Mouse (Mus musculus) adrenal gland, postnatal 0 days (tissue): ENCODE data around the gene Selenbp2. TPM values are rescaled to one million over a fixed set of nuclear protein-coding genes. Genes with fewer than 3 reads are reported as not detected.

Source experiments
- polyA plus RNA-seq: library from polyadenylated mRNA; unstranded; fragments of >200 nt; fragmentation: Nextera tagmentation; extraction: Ambion mirVana; gene quantifications from 2 replicates; pipeline ENCODE4 v1.2.1, GENCODE M21; 2015

Selenbp2 gene
- 0.58 and 1.4 TPM in 2 replicates for polyA plus RNA-seq

GRCm38 (mm10) chr3:94693329-94693825, at the start of gene Selenbp2:
Gene Selenbp2 (plus strand): TSS chr3:94693556.

GRCm38 (mm10) chr3:94658740-94659095, 34.6 kb upstream of the Selenbp2 start, which contains the start of gene Tuft1:
Gene Tuft1 (minus strand): TSS chr3:94658872.

Other genes with a start within 250 kb of the Selenbp2 start
- 0.32 and 0.33 TPM in 2 replicates for gene Oaz3, start 249.6 kb upstream of the Selenbp2 start, polyA plus RNA-seq
- gene Celf3, start 215.3 kb upstream of the Selenbp2 start, polyA plus RNA-seq, result 62.1 and 70.2 TPM in 2 replicates
- gene Riiad1, start 213.2 kb upstream of the Selenbp2 start, polyA plus RNA-seq, result 37.1 and 41.1 TPM in 2 replicates
- 18.4 and 26.9 TPM in 2 replicates for gene Snx27, start 110.8 kb upstream of the Selenbp2 start, polyA plus RNA-seq
- not detected in 2 replicates for gene Gm10972, start 50.4 kb upstream of the Selenbp2 start, polyA plus RNA-seq
- 6.9 and 13.2 TPM in 2 replicates for gene Tuft1, start 34.7 kb upstream of the Selenbp2 start, polyA plus RNA-seq
- gene Cgn, start 92.9 kb downstream of the Selenbp2 start, polyA plus RNA-seq, result 2.1 and 2.3 TPM in 2 replicates
- gene Pogz, start 144.0 kb downstream of the Selenbp2 start, polyA plus RNA-seq, result 7.1 and 11.5 TPM in 2 replicates
- 330 and 355 TPM in 2 replicates for gene Psmb4, start 193.4 kb downstream of the Selenbp2 start, polyA plus RNA-seq
- 36.1 and 55.8 TPM in 2 replicates for gene Selenbp1, start 239.5 kb downstream of the Selenbp2 start, polyA plus RNA-seq